Mouse (Mus musculus): Measurements from ENCODE around the gene Gm35134.
"Not testable (repeated sequence)": the region's sequence is repeated elsewhere in the genome, so short reads cannot be mapped to it uniquely, and the experiment has no call there.

Gene Gm35134

DNA sequence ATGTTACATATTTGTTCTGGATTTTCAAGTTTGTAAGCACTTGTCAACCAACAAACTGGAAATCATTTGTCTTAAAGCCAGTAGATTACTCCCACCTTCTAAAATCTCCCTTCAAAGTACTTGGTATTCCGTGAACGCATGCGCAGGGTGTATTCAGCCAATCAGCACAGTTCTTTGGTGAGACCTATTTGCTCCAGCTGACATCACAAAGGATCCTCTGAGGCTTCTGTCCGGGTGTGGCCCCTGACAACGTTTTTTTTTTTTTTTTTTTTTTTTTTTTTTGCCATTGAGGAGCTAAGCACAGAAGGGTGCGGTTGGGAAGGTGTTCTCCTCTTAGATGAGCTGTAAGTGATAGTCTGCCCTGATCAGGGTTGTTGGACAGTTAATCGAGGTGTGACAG, at the start of gene Gm35134:
Gene Gm35134, plus strand, starts transcription at position 301 of the 400 bp plus-strand sequence.
- in situ Hi-C loops (cut with MboI), result not testable (repeated sequence)
